Mouse (Mus musculus): ENCODE data around the gene Rbfox3.

Rbfox3 gene

GRCm38 (mm10) chr11:118906131-118906823 is 5.1 kb downstream of the Rbfox3 start:
- DNase-seq (ENCODE audit: low read depth, low spot score) = peak; percentile 60

GRCm38 (mm10) chr11:118905656-118906055 is 5.7 kb downstream of the Rbfox3 start:
- DNase-seq (ENCODE audit: low read depth, low spot score) = peak; percentile 91

GRCm38 (mm10) chr11:118904253-118904652 is 7.1 kb downstream of the Rbfox3 start:
- no peak for DNase-seq (ENCODE audit: low read depth, low spot score)

- DNase-seq (ENCODE audit: low read depth, low spot score) = peak; percentile 70
These were observed 11.4 kb downstream of the Rbfox3 start for GRCm38 (mm10) chr11:118899771-118900545.

- DNase-seq (ENCODE audit: low read depth, low spot score) = peak; percentile 35
These were observed 12.8 kb downstream of the Rbfox3 start for GRCm38 (mm10) chr11:118898643-118899042.

- peak; percentile 41 for DNase-seq (ENCODE audit: low read depth, low spot score)
These were observed 13.2 kb downstream of the Rbfox3 start for GRCm38 (mm10) chr11:118898156-118898555.

GRCm38 (mm10) chr11:118897114-118897841 is 14.1 kb downstream of the Rbfox3 start:
- DNase-seq (ENCODE audit: low read depth, low spot score) = peak; percentile 88

GRCm38 (mm10) chr11:118896032-118896675 is 15.2 kb downstream of the Rbfox3 start:
- peak; percentile 88 for DNase-seq (ENCODE audit: low read depth, low spot score)

GRCm38 (mm10) chr11:118894835-118895234 is 16.6 kb downstream of the Rbfox3 start:
- peak; percentile 87 for DNase-seq (ENCODE audit: low read depth, low spot score)

- DNase-seq (ENCODE audit: low read depth, low spot score) = peak; percentile 82
These were observed 17.2 kb downstream of the Rbfox3 start for GRCm38 (mm10) chr11:118894196-118894595.

- DNase-seq (ENCODE audit: low read depth, low spot score) = no peak
These were observed 18.5 kb downstream of the Rbfox3 start for GRCm38 (mm10) chr11:118892876-118893275.

GRCm38 (mm10) chr11:118891516-118891915 is 19.9 kb downstream of the Rbfox3 start:
- peak; percentile 98 for DNase-seq (ENCODE audit: low read depth, low spot score)

- no peak for DNase-seq (ENCODE audit: low read depth, low spot score)
These were observed 20.4 kb downstream of the Rbfox3 start for GRCm38 (mm10) chr11:118890992-118891398.

GRCm38 (mm10) chr11:118890474-118890873 is 20.9 kb downstream of the Rbfox3 start:
- no peak for DNase-seq (ENCODE audit: low read depth, low spot score)

- peak; percentile 77 for DNase-seq (ENCODE audit: low read depth, low spot score)
These were observed 21.9 kb downstream of the Rbfox3 start for GRCm38 (mm10) chr11:118889500-118889899.

- no peak for DNase-seq (ENCODE audit: low read depth, low spot score)
These were observed 23.0 kb downstream of the Rbfox3 start for GRCm38 (mm10) chr11:118888426-118888825.

- no peak for DNase-seq (ENCODE audit: low read depth, low spot score)
These were observed 24.2 kb downstream of the Rbfox3 start for GRCm38 (mm10) chr11:118887206-118887605.

GRCm38 (mm10) chr11:118886269-118886965 is 25.0 kb downstream of the Rbfox3 start:
- peak; percentile 69 for DNase-seq (ENCODE audit: low read depth, low spot score)

GRCm38 (mm10) chr11:118885604-118886003 is 25.8 kb downstream of the Rbfox3 start:
- DNase-seq (ENCODE audit: low read depth, low spot score) = no peak

- DNase-seq (ENCODE audit: low read depth, low spot score) = peak; percentile 87
These were observed 26.3 kb downstream of the Rbfox3 start for GRCm38 (mm10) chr11:118885135-118885534.

- DNase-seq (ENCODE audit: low read depth, low spot score) = peak; percentile 99
These were observed 28.3 kb downstream of the Rbfox3 start for GRCm38 (mm10) chr11:118883143-118883542.
